Mouse (Mus musculus) forebrain, embryonic 14.5 days (tissue): Measurements from ENCODE around the gene Pde2a. TPM values are rescaled to one million over a fixed set of nuclear protein-coding genes. Genes with fewer than 3 reads are reported as not detected.

Experiments
- ATAC-seq: fragments of 200-750 bp; cut with Nextera tagmentation; 2 replicates; pipeline ENCODE4 v1.8.0; 2017; ENCODE audit warnings: mild to moderate bottlenecking, moderate library complexity
- DNase-seq: peaks from one replicate; pipeline ENCODE4 v3.0.0-alpha.2; 2015; ENCODE audit warnings: low spot score
- H3K27ac ChIP-seq: fragments of 300-500 bp; sonication (generic); 2 replicates; pipeline ENCODE4 v1.5.1; 2014; ENCODE audit warnings: low read depth, mild to moderate bottlenecking, control low read depth, low read length, moderate library complexity
- H3K27me3 ChIP-seq: fragments of 300-500 bp; sonication (generic); replicated peaks from 2 replicates; pipeline ENCODE4 v1.6.1; 2014; ENCODE audit warnings: low read length, control low read depth, mixed read lengths; ENCODE audit not compliant: control insufficient read depth, insufficient read depth
- H3K36me3 ChIP-seq: fragments of 300-500 bp; sonication (generic); 2 replicates; pipeline ENCODE4 v1.6.1; 2014; ENCODE audit warnings: low read length, control low read depth; ENCODE audit not compliant: control insufficient read depth, insufficient read depth
- H3K4me1 ChIP-seq: fragments of 300-500 bp; sonication (generic); 2 replicates; pipeline ENCODE4 v1.6.1; 2014; ENCODE audit warnings: antibody characterized with exemption, low read length, control low read depth; ENCODE audit not compliant: control insufficient read depth, insufficient read depth
- H3K4me2 ChIP-seq: fragments of 300-500 bp; sonication (generic); 2 replicates; pipeline ENCODE4 v1.6.1; 2014; ENCODE audit warnings: mild to moderate bottlenecking, control low read depth, low read length
- H3K4me3 ChIP-seq: fragments of 300-500 bp; sonication (generic); 2 replicates; pipeline ENCODE4 v1.5.1; 2014; ENCODE audit warnings: low read depth, low read length, control low read depth
- H3K9ac ChIP-seq: fragments of 300-500 bp; sonication (generic); 2 replicates; pipeline ENCODE4 v1.6.1; 2014; ENCODE audit warnings: mild to moderate bottlenecking, low read length, control low read depth, moderate library complexity
- H3K9me3 ChIP-seq: fragments of 300-500 bp; sonication (generic); replicated peaks from 2 replicates; pipeline ENCODE4 v1.6.1; 2016; ENCODE audit warnings: low read length, control low read depth, mixed read lengths; ENCODE audit not compliant: control insufficient read depth
- WGBS: fragments of 180-500 bp; shearing (Covaris S2); extraction: QIAGEN DNeasy Blood & Tissue Kit; methylation state at CpG from one replicate; pipeline ENCODE4 v1.1.7; 2014; 5-methylcytosine and 5-hydroxymethylcytosine counted together
- polyA plus RNA-seq: library from polyadenylated mRNA; unstranded; fragments of >200 nt; fragmentation: Nextera tagmentation; extraction: Ambion mirVana; gene quantifications from 2 replicates; pipeline ENCODE4 v1.2.1, GENCODE M21; 2014

Pde2a gene
- polyA plus RNA-seq, 1 experiment from 2014 or later = 27.0 TPM

- no peaks in the 10 kb centered on the region for H3K36me3 ChIP-seq
- H3K27ac ChIP-seq = no peak overlapping the region
- 75% methylated on average over 8 of the region's 8 CpGs for WGBS
- no peaks in the 10 kb centered on the region for H3K27me3 ChIP-seq
- H3K4me2 ChIP-seq = no peak overlapping the region
- no peak for DNase-seq
- peaks cover 8% of the 10 kb centered on the region for H3K4me1 ChIP-seq
- no peak for ATAC-seq
- H3K9ac ChIP-seq = no peak overlapping the region
- no peaks in the 10 kb centered on the region for H3K9me3 ChIP-seq
- H3K4me3 ChIP-seq = no peak overlapping the region
Measured at GRCm38 (mm10) chr7:101382378-101382777, 39.1 kb upstream of the Pde2a start.

- H3K4me3 ChIP-seq = no peak overlapping the region
- no peaks in the 10 kb centered on the region for H3K27me3 ChIP-seq
- 76% methylated on average over 3 of the region's 3 CpGs for WGBS
Measured at GRCm38 (mm10) chr7:101383756-101384155, 37.7 kb upstream of the Pde2a start.

GRCm38 (mm10) chr7:101384931-101385330, 36.6 kb upstream of the Pde2a start:
- no peaks in the 10 kb centered on the region for H3K36me3 ChIP-seq
- no peak overlapping the region for H3K27ac ChIP-seq
- DNase-seq (no peak), ATAC-seq (no peak)
- H3K9ac ChIP-seq = no peak overlapping the region
- no peak overlapping the region for H3K4me2 ChIP-seq
- WGBS = 68% methylated on average over 10 of the region's 10 CpGs
- H3K4me3 ChIP-seq = no peak overlapping the region
- H3K9me3 ChIP-seq = no peaks in the 10 kb centered on the region
- no peaks in the 10 kb centered on the region for H3K27me3 ChIP-seq
- no peaks in the 10 kb centered on the region for H3K4me1 ChIP-seq

More at GRCm38 (mm10) chr7:101383756-101384155, 37.7 kb upstream of the Pde2a start:
- DNase-seq (no peak), ATAC-seq (no peak)
- Histone ChIP-seq H3K4me1 (no peaks in the 10 kb centered on the region), H3K36me3 (no peaks in the 10 kb centered on the region), H3K4me2 (no peak overlapping the region), H3K9ac (no peak overlapping the region), H3K9me3 (no peaks in the 10 kb centered on the region), H3K27ac (no peak overlapping the region)

- Histone ChIP-seq H3K4me3 (no peak overlapping the region), H3K27me3 (no peaks in the 10 kb centered on the region), H3K36me3 (no peaks in the 10 kb centered on the region), H3K4me1 (no peaks in the 10 kb centered on the region), H3K9me3 (no peaks in the 10 kb centered on the region), H3K9ac (no peak overlapping the region), H3K27ac (no peak overlapping the region), H3K4me2 (no peak overlapping the region)
- 54% methylated on average over 6 of the region's 6 CpGs for WGBS
- no peak for ATAC-seq
- no peak for DNase-seq
Measured at GRCm38 (mm10) chr7:101385331-101385733, 36.2 kb upstream of the Pde2a start.

GRCm38 (mm10) chr7:101385866-101386452, 35.5 kb upstream of the Pde2a start:
- Histone ChIP-seq H3K27ac (no peak overlapping the region), H3K36me3 (no peaks in the 10 kb centered on the region), H3K9me3 (no peaks in the 10 kb centered on the region), H3K4me3 (no peak overlapping the region), H3K4me2 (no peak overlapping the region), H3K9ac (no peak overlapping the region), H3K27me3 (no peaks in the 10 kb centered on the region), H3K4me1 (no peaks in the 10 kb centered on the region)
- ATAC-seq = no peak
- 74% methylated on average over 10 of the region's 10 CpGs for WGBS
- no peak for DNase-seq

- no peak for DNase-seq
- Histone ChIP-seq H3K9ac (no peak overlapping the region), H3K4me2 (no peak overlapping the region), H3K27ac (no peak overlapping the region), H3K36me3 (no peaks in the 10 kb centered on the region), H3K4me3 (no peak overlapping the region), H3K9me3 (no peaks in the 10 kb centered on the region), H3K27me3 (no peaks in the 10 kb centered on the region), H3K4me1 (no peaks in the 10 kb centered on the region)
- 88% methylated on average over 6 of the region's 6 CpGs for WGBS
- no peak for ATAC-seq
Measured at GRCm38 (mm10) chr7:101389256-101389655, 32.2 kb upstream of the Pde2a start.

- Histone ChIP-seq H3K4me3 (no peak overlapping the region), H3K9me3 (no peaks in the 10 kb centered on the region), H3K4me1 (no peaks in the 10 kb centered on the region), H3K27ac (no peak overlapping the region; the same call in 1 of the 2 replicates), H3K4me2 (no peak overlapping the region), H3K36me3 (no peaks in the 10 kb centered on the region), H3K9ac (no peak overlapping the region), H3K27me3 (no peaks in the 10 kb centered on the region)
- WGBS = 78% methylated on average over 4 of the region's 4 CpGs
- DNase-seq (no peak), ATAC-seq (no peak)
Measured at GRCm38 (mm10) chr7:101391909-101392479, 29.5 kb upstream of the Pde2a start.

GRCm38 (mm10) chr7:101393015-101393414, 28.5 kb upstream of the Pde2a start:
- Histone ChIP-seq H3K4me2 (no peak overlapping the region), H3K4me3 (no peak overlapping the region), H3K27me3 (no peaks in the 10 kb centered on the region), H3K9ac (no peak overlapping the region), H3K36me3 (no peaks in the 10 kb centered on the region), H3K27ac (no peak overlapping the region; the same call in 1 of the 2 replicates), H3K9me3 (no peaks in the 10 kb centered on the region), H3K4me1 (no peaks in the 10 kb centered on the region)
- 51% methylated on average over 4 of the region's 4 CpGs for WGBS
- no peak for ATAC-seq
- DNase-seq = no peak

GRCm38 (mm10) chr7:101393694-101394504, 27.6 kb upstream of the Pde2a start:
- Histone ChIP-seq H3K27ac (no peak overlapping the region), H3K4me2 (no peak overlapping the region), H3K27me3 (no peaks in the 10 kb centered on the region), H3K36me3 (no peaks in the 10 kb centered on the region), H3K9ac (no peak overlapping the region), H3K9me3 (no peaks in the 10 kb centered on the region), H3K4me1 (no peaks in the 10 kb centered on the region), H3K4me3 (no peak overlapping the region)
- WGBS = 40% methylated on average over 8 of the region's 8 CpGs
- DNase-seq = no peak
- ATAC-seq = no peak
